Mouse (Mus musculus) lung, postnatal 4 days (tissue): Measurements from ENCODE around the gene Lsr.
A peak's percentile ranks its signal among the peaks of the same experiment; 100 is the strongest.
"Not testable (repeated sequence)": the region's sequence is repeated elsewhere in the genome, so short reads cannot be mapped to it uniquely, and the experiment has no call there.

Experiments used
- DNase-seq, 2 experiments: peaks; one replicate each; pipeline ENCODE4 v3.0.0; 2021

The Lsr gene

GRCm38 (mm10) chr7:30959786-30960349, 13.4 kb downstream of the Lsr start:
- no peak for DNase-seq

GRCm38 (mm10) chr7:30958866-30959487, 14.3 kb downstream of the Lsr start:
- DNase-seq, result no peak

- no peak for DNase-seq
Measured at GRCm38 (mm10) chr7:30958109-30958865, 15.0 kb downstream of the Lsr start.

- peak; percentile 94 for DNase-seq
Measured at GRCm38 (mm10) chr7:30957367-30957783, 15.9 kb downstream of the Lsr start.

GRCm38 (mm10) chr7:30956756-30957366, 16.4 kb downstream of the Lsr start, which contains the start of gene Usf2:
Usf2 (minus strand) TSS chr7:30956803.
- DNase-seq, result peak; percentile 84 to 92

GRCm38 (mm10) chr7:30956357-30956751, 16.9 kb downstream of the Lsr start:
- peak in 1 of 2 experiments; percentile 65 for DNase-seq

GRCm38 (mm10) chr7:30955584-30956356, 17.5 kb downstream of the Lsr start:
- DNase-seq, result peak; percentile 89 to 92

GRCm38 (mm10) chr7:30954971-30955520, 18.2 kb downstream of the Lsr start:
- DNase-seq, result no peak

- DNase-seq, result peak in 1 of 2 experiments; percentile 40
Measured at GRCm38 (mm10) chr7:30954036-30954435, 19.2 kb downstream of the Lsr start.

- peak in 1 of 2 experiments; percentile 40 for DNase-seq
Measured at GRCm38 (mm10) chr7:30953459-30953858, 19.8 kb downstream of the Lsr start.

- no peak for DNase-seq
Measured at GRCm38 (mm10) chr7:30952441-30953265, 20.6 kb downstream of the Lsr start.

GRCm38 (mm10) chr7:30949902-30950301, 23.4 kb downstream of the Lsr start:
- not testable (repeated sequence) for DNase-seq

- DNase-seq, result peak in 1 of 2 experiments; percentile 11
Measured at GRCm38 (mm10) chr7:30945876-30946275, 27.4 kb downstream of the Lsr start.

- DNase-seq, result peak in 1 of 2 experiments; percentile 45
Measured at GRCm38 (mm10) chr7:30945466-30945865, 27.8 kb downstream of the Lsr start.

- DNase-seq, result peak in 1 of 2 experiments; percentile 13
Measured at GRCm38 (mm10) chr7:30944706-30945105, 28.6 kb downstream of the Lsr start.

- peak in 1 of 2 experiments; percentile 16 for DNase-seq
Measured at GRCm38 (mm10) chr7:30943909-30944635, 29.2 kb downstream of the Lsr start, which contains the start of gene Hamp. Hamp (minus strand) TSS chr7:30944032.

- DNase-seq, result not testable (repeated sequence)
Measured at GRCm38 (mm10) chr7:30942365-30942764, 30.9 kb downstream of the Lsr start.

GRCm38 (mm10) chr7:30940070-30940469, 33.2 kb downstream of the Lsr start:
- DNase-seq, result not testable (repeated sequence)

- peak; percentile 23 to 26 for DNase-seq
Measured at GRCm38 (mm10) chr7:30935422-30936099, 37.7 kb downstream of the Lsr start.

- not testable (repeated sequence) for DNase-seq
Measured at GRCm38 (mm10) chr7:30924581-30924980, 48.7 kb downstream of the Lsr start, which contains the start of gene Hamp2. Hamp2 (minus strand) TSS chr7:30924681.
